Mouse (Mus musculus) layer of hippocampus, postnatal 10 days (tissue): ENCODE data around the gene Nrip3. TPM values are rescaled to one million over a fixed set of nuclear protein-coding genes. Genes with fewer than 3 reads are reported as not detected.

Experiments
- DNase-seq, 2 experiments: peaks; one replicate each; pipeline ENCODE4 v3.0.0; 2021; ENCODE audit warnings: low spot score in 2 of 2
- long read RNA-seq: library from polyadenylated mRNA; stranded (forward); transcript quantifications from one replicate; pipeline ENCODE4 v2.0.0, GENCODE M21; 2023
- total RNA-seq, 2 experiments: library from RNA; stranded (reverse); gene quantifications; 2 replicates each; pipeline ENCODE4 v1.2.3; 2021

The Nrip3 gene
- 100 to 1,000 TPM; 168 to 170 TPM for total RNA-seq
- long read RNA-seq, transcript Nrip3-201 (7 exons, 3,910 nt), result major isoform, 171 of 206 reads
- long read RNA-seq, partial matches to known transcripts, result 1 of 206 reads
- long read RNA-seq, other reads (novel, unspliced or antisense), result 34 of 206 reads

DNA sequence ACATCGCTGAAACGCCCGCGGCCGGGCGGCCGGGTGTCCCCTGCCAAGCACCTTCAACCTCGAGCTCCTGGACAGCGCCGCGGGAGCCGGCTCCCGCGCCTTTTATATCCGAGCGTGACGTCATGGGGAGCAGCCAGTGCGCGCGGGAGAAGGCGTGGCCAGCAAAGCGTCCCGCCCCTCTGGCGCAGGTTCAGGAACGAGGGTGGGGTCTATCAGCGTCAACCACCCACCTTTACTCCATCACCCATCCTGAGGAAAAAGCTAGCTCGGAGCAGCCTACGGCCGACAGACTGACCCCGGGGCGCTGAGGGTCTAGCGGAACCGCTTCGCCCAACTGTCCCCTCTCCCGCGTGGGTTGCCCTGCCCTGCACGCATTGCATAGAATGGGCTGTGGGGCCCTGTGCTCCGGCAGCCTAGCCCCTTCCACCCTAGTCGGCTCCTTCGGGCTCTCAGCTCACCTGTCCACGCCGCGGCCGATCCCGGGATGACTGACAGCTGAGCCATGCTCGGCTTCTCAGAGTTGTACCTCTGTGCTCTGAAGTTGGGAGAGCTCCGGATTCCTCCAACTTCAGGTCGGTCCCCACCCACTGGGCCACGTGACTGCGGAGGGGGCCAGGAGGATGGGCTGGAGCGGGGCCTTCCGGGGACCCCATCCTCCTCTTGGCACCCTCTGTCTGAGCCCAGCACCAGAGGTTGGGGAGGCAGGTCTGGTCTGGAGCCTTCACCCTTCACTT, at the start of gene Nrip3:
TSS of gene Nrip3 (minus strand) at position 556 of the 734 bp plus-strand sequence.
- peak; percentile 84 to 90 for DNase-seq

DNA sequence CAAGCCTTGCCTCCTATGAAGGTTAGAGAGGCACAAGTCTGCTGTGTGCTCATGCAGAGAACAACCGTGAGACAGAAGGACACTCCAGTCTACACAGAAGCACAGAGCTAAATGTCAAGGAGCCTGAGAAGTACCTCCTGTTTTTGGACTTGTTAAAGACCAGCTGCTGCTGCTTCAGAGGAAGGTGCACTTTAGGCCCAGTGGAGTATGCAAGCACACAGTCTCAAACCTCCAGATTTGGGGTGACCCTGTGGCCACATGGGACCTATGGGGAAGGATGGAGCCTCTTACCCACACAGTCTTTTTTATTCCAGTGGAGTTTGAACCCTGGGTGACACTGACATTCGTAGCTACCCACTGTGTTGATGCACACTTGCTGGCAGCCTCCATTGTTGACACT, 49.6 kb upstream of the Nrip3 start:
- no peak for DNase-seq

DNA sequence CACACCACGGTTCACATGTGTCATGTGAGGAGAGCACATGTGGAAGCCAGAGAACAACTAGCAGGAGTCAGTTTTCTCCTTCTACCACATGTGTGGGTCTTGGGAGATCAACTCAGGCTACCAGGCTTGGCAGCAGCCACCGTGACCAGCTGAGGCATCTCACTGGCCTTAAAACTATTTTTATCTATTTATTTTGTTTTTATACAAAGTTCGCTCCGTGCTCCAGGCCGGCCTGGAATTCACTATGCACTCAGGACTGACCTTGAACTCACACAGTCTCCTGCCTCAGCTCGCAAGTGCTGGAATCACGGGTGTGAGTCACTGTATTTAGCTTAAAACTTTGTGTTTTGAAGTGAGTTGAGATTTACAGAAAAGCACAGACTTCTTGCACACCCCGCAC, 45.1 kb upstream of the Nrip3 start:
- no peak for DNase-seq

DNA sequence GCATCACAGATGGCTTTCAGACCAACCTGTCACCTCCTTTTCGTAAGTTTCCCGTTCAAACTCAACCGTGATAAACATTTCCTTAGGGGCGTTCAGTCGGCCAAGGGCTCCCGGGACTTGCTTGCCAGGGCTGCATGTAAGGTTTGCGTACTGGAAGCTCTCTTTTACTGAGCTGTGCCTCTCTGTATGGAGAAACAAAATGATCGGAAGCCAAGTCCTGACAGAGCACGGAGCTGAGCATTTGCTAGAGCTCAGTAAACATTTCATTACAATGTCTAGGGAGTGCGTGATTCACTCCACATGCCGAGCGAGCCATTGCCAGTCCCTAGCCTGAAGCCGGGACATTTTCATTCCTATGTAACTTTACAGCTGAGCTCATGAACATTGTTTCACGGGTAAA, 43.5 kb upstream of the Nrip3 start:
- no peak for DNase-seq

DNA sequence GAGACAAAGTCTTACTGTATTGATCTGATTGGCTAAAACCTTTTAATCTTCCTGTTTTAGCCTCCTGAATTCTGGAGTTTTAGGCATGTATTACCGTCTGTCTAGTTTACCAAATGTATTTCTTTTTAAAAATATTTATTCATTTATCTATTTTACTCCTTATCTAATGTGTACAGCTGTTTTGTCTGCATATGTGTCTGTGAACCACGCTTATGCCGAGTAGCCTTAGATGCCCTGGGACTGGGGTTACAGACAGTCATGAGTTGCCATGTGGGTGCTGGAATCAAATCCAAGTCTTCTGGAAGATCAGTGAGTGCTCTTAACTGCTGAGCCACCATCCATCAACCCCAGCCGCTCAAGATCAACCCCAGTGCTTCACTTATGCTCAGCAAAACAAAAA, 36.8 kb upstream of the Nrip3 start:
- no peak for DNase-seq

DNA sequence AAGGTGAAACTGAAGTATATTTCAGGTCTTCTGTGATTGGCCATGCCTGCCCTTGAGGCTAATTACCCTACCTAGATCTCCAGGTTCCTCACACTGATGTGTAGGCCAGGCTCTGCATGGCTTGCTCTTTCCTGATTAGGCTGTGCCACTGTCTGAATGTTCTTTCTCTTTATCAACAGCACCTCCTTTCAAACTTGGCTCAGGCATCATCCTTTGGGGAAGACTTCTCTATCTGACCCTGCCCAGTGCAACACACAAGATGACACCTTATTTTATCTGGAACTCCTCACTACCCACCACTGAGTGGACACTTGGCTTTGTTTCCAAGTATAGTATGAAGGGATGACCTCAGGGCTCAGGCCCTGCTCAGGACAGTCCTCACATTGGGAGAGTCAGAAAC, 36.1 kb upstream of the Nrip3 start:
- DNase-seq, result no peak

DNA sequence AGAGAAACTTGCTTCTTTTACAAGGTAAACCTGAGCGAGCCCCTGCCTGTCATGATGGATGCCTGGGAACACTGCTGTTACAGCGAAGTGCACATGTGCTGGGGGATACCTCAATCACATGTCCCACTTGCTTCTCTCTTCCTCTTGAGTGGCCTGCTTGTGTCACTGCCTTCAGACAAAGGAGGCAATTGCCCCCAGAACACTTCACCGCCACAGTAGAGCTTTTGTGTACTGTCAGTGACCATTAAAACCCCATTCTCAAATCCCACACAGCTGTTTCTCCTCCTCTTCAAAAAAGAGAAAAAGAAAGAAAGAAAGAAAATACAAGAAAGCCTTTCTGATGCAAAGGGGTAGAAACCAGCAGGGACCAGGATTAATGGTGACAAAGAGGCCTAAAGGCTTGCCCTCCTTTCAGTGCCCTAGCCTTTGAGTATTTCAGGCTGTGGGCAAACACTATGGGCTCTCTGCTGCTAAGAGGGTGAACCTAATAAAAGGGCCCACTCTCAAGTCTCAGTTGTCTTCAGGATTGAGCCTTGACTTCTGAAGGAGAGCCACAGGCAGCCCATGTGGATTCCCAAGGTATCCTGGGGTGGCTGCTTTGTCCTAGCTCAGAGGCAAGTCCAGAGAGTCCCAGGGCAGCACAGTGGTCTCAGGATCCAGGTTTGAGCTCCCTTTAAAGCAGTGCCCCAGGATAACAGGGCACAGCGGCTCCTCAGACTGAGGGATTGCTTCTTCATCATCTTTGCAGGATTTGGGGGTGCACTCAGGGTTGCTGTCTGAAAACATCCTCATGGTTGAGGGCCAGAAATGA, 31.7 kb upstream of the Nrip3 start:
- no peak for DNase-seq

DNA sequence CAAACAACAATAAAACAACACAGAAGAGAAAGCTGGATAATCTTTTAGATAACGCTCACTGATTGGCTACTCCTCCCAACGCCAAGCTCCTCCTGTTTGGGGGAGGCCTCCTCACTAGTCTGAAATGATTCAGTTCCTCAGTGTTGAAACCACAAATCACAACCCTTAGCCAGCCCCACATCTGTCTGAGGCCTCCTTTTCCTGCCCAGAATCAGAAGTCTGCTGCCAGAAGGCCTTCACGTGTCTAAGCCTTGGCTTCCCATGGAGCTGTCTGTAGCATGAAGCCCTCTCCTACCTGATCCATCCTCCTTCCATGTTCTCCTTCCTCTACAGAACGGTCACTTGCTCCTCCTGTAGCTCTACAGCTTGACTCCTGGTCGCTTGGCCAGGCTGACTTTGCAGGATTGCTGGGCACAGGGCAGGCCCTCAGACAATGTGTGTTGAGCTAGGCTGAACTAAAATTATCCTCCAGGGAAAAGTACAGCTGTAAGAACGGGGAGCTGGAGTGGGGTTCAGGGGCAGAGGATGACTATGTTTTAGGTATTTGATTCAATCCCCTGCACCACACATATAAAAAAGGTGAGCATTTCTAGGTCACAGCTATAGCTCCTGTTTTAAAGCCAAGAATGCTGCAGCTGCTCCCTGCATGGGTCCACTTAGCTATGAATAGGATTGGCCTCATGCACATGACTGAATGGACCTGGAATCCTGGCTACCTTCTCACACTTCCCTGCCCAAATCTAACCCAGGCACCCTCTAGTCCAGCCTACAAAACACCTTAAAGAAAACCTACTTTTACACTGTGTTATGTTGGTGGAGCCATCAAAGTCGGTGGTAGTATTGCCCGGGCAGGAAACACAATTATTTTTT, 26.0 kb upstream of the Nrip3 start:
- no peak for DNase-seq

DNA sequence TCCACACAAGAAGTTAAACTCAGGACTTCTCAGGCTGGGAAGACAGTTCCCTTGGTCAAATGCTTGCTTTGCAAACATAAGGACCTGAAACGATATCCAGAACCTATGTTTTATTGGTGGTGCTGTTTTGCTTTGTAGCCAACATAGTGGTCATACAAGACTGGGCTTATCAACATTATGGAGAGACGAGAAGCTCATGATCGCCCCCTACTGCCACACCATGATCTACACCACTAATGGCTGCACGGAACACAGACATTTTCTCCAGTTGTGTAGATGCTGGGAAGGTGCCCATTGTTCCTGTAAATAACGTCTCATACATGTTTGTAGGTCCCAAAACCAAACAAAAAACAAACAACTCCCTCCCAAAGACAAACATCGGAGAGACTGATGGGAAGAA, 23.0 kb upstream of the Nrip3 start:
- peak in 1 of 2 experiments; percentile 31 for DNase-seq

DNA sequence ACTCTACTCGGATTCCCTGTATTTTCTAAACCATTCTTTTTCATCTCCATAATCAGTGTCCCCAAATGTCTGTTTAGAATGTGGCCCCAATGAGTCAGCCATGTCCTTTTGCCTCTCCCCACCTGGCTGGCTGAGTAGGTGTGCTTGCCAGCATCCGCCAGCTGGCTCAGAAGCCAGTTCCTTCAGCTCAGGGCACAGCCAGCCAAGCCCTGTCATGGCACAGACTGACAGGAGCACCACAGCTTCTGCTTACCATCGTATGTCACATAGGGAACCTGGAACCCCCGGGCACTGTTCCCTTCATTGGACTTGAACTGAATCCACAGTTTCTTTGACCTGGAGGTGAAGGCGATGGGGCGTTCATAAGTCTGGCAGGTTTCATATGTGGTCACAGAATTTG, 22.5 kb upstream of the Nrip3 start:
- no peak for DNase-seq

DNA sequence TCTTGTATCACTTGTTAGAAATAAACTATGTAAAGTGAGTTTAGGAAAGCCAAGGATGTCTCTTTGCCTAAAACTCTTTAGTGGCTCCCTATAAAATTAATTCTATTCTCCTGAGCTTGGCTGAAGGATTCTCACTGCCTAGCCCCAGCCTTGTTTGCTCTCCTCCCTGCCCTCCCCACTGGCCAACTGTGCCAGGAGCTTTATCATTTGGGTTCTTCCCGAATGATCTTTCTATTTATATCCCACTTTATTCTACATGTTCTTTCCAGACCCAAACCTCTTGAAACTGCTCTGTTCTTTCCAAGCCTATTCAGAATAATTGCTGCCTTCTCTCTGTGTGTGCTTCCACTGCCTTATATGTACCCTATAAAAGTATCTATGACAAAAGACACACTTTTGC, 21.7 kb upstream of the Nrip3 start:
- no peak for DNase-seq

DNA sequence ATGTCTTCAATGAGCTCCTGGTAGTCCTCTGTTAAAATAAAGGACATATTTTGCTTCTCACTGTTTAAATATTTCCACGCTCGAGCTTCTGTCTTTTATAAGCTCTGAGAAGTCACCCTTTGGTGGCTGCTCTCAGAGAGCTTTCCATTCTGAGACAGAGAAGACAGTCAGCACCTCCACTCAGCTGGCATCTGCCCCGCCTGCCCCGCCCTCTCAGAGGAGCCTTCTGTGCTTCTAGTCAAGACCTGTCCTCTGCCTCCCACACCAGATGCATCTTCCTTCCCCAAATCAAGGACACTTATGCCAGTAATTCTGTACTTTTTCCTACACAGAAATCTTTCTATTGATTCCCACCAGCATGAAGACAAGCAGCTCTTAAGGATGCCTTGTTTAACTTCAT, 18.8 kb upstream of the Nrip3 start:
- DNase-seq, result no peak

DNA sequence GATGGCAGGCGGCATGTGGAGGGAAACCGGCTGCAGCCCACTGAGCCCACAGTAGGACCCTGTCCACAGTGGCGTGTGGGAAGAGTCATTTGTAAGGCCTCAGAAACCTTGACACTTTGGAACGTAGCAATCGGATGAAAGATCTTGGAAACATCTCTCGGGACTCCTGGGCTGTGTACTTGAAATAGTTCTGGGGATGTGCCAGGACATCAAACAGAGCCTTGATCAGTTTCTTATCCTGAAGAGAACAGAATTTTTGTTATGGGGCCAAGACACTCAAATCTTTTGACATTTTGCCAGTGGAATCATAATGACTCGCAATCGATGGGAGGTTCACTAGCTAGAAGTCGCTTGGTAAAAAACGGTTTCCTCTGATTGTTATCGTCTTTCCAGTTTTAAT, 17.3 kb upstream of the Nrip3 start:
- no peak for DNase-seq

DNA sequence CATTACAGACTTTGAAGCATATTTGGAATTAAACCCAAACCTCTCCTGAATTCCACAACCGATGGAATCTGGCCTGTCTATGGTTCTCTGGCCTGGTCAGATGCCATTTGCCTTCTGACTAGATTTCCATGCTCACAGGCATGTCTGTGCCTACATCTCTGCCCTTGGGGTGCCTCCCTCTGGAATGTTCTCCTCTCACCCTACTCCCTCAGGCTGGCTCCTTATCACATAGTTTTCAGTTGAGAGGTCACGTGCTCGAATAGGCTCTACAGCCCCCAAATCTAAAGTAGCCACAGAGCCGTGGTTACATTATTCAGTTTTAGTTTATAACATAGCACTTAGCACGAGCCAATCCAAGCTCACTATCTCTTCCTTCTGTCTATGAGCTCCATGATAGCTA, 13.7 kb upstream of the Nrip3 start:
- DNase-seq, result no peak

DNA sequence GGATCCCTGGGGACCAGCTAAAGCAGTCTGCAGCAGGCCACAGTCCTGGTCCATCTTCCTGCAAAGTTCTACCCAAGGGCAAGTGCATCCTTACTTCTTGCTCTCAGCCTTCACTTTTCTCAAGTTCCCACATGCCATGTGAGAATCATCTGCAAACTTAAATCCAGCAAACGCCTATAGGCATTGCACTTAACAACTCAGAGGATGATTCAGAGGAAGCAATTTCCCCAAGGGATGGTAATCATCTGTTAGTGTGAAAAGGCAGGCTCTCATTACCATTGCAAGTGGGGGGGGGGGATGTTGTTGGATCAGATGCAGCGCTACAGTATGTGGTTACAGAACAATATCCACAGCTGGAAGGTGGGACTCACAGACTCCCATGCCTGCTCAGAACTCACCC, 12.7 kb upstream of the Nrip3 start:
- DNase-seq, result no peak

DNA sequence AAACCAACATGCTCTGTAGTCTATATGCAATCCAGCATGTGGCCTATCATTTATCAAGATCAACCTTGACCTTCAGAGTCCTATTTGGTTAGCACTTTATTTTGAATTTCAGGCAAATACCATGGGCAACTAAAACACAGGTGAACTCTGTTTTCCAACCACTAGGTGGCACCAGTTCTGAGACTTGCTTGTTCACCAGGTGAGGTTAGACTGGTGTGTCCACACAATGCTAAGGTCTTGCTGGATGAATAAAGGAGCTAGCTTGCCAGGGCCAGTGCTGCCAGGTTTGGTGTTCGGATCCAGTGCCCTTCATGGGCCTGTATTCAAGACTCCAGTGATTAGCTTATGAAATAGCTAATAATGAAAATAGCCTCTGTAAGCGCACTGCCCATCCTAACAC, 10.9 kb upstream of the Nrip3 start:
- peak; percentile 34 to 61 for DNase-seq

DNA sequence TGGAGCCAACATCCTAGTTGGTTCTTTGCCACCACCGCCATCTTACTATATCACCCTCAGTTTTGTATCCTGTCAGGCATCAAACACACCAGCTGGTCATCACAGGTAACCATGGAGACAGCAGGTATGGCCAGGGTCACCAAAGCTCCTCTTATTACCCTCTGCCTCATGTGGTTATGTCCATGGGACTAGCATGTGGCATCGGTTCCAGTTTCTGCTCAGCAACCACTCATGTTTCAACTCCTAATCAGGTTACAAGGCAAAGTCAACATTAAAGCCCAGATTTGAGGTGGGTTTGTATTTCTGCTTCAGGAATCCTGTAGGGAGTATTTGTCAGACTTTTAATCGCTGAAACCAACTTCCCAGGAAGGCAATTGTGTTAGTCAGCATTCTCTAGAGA, 9.0 kb upstream of the Nrip3 start:
- no peak for DNase-seq

DNA sequence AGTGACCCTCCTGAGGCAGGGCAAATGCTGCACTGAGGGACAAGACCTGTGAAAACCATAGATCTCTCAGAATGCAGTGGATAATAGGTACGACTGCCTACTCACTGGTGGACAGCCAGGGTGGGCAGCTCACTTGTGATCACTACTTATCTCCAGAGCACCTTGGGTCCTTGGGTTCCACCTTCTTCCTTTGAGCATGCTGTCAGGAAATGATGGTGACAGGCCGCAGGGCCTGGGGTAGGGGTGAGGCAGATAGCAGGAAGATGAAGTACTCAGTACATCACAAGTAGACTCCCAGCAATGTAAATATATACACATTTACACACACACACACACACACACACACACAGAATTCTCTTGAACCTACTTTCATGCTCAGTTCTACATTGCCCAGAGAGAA, 6.0 kb upstream of the Nrip3 start:
- no peak for DNase-seq

DNA sequence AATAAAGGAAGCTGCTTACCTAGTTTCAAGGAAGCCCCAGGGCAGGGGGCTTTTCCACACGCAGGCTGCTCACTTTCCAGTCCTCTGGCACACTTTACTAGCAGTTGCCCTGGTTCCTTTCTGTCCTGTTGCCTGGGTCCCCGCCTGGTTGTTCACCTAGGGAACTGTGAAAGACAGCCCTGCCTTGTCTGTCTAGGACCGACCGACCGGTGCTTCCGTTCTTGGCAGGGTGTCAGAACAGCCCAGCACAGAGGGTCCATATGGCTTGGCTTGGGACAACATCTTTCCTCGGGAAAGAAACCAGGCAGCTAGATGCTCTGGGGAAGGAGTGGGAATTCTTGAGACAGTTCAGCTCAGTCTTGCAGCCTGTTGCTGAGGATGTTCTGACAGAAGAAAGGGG, 1.5 kb upstream of the Nrip3 start:
- DNase-seq, result no peak

DNA sequence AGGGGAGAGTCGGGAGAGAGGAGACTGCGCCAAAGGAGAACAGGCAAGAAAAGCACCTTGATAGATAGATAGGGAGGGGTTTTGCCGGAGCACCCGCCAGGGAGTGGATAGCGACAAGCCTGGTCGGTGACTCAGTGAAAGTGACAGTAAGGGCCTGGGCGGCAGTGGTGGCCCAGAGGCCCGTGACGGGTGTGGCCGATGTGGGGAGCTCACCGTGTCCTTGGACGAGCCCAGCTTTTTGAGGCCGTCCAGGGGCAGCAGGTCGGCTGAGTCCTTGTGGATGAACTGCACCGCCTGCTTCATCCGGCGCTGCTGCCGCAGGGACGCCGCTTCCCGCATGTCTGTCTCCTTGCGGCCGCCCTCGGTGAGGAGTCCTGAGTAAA, 747 bp downstream of the Nrip3 start:
- no peak for DNase-seq

DNA sequence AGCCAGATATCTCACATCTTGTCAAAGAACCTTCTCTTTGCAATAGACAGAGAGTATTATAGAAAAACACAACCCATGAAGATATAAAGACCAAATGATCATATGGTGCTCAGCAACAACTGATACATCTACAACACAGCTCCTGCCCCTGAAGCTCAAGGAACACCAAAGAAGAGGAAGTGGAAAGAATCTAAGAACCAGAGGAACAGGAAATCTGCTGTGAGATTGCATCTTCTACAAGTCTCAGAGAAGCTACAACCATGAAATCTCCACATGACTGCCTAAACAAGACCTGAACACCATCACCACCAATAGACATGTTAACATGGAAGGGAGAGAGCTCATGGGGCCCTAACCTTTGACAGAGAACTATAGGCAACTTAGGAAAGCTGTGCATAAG, 9.6 kb downstream of the Nrip3 start:
- no peak for DNase-seq
